Mouse (Mus musculus): ENCODE results near the gene Qser1.

GRCm38 (mm10) chr2:104847645-104848044, 31.1 kb upstream of the Qser1 start:
- TF ChIP-seq ZNF384 (IDR thresholded peaks at IDR 0.05; ENCODE audit: low read depth, low read length) (no peak), HCFC1 (IDR thresholded peaks at IDR 0.05; ENCODE audit: borderline replicate concordance, insufficient read depth, low read length) (no peak), CHD2 (IDR thresholded peaks at IDR 0.05; ENCODE audit: low read depth, low read length) (no peak), MAFK (IDR thresholded peaks at IDR 0.05; ENCODE audit: insufficient read depth, low read depth, low read length) (no peak)

Measured in ES-E14 (cell line).